Mouse (Mus musculus) gastrocnemius, adult 2 months (tissue): Measurements from ENCODE around the gene Wdr45. TPM values are rescaled to one million over a fixed set of nuclear protein-coding genes. Genes with fewer than 3 reads are reported as not detected.
A peak's percentile ranks its signal among the peaks of the same experiment; 100 is the strongest.
"Not testable (repeated sequence)": the region's sequence is repeated elsewhere in the genome, so short reads cannot be mapped to it uniquely, and the experiment has no call there.

Source experiments
- DNase-seq: peaks from one replicate; pipeline ENCODE4 v3.0.0; 2022
- H3K27ac ChIP-seq: fragments of 200-600 bp; 2 replicates; pipeline ENCODE4 v1.8.1; 2022; ENCODE audit warnings: mild to moderate bottlenecking
- H3K4me3 ChIP-seq: fragments of 200-600 bp; 2 replicates; pipeline ENCODE4 v1.8.1; 2022; ENCODE audit warnings: mild to moderate bottlenecking, moderate library complexity
- CTCF ChIP-seq: fragments of 200-600 bp; IDR thresholded peaks from 2 replicates; pipeline ENCODE4 v1.8.1; 2022; ENCODE audit warnings: antibody characterized with exemption, mild to moderate bottlenecking, moderate library complexity
- intact Hi-C: fragments of 180-260 bp; cut with DNase I; formaldehyde crosslinking; loops from one replicate; pipeline ENCODE4 v1.15.1; 2025
- total RNA-seq, 2 experiments: library from RNA; stranded (reverse); gene quantifications; 2 replicates each; pipeline ENCODE4 v1.2.3; 2021

The Wdr45 gene
- total RNA-seq, 2 experiments from 2014 or later = 31.1 to 37.6 TPM

DNA sequence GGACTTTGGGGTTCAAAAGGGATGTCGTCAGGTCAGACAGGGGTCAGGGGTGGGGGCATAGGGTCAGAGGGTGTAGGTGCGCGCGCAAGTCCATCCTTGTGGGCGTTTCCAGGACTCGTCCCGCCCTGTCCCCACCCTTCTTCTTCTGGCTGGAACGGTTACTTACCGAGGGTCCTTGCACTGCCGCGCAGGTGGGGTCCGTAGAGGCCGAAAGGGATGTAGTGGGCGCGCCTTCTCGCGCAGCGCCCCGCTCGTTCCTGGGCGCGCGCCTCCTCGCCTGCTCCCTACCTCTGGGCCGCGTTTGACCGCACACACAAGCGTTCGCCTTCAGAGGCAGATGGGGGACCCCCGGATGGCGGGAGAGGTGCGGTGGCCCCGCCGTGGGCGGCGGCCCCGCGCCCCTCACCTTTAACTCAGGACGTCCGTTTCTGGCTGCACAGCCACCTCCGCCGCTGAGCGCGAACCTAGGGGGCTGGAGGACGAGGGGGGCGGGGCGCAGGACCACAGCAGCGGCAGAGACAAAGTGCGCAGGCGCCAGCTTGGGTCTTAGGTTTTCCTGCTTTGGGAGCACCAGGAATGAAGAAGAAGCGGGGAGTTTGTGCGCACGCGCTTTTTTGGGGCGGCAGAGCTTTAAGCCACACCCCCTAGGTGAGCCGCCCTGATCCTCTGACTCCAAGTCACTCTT, 36.4 kb downstream of the Wdr45 start, which contains the start of gene Ccdc120:
Ccdc120 (minus strand) TSS at position 474 of the 685 bp plus-strand sequence.
- Histone ChIP-seq H3K4me3 (peak within 1 kb of the TSS; percentile 79), H3K27ac (no peak within 1 kb of the TSS)
- DNase-seq = peak; percentile 72
- TF ChIP-seq CTCF = no peak
- intact Hi-C loops = no loop called here

DNA sequence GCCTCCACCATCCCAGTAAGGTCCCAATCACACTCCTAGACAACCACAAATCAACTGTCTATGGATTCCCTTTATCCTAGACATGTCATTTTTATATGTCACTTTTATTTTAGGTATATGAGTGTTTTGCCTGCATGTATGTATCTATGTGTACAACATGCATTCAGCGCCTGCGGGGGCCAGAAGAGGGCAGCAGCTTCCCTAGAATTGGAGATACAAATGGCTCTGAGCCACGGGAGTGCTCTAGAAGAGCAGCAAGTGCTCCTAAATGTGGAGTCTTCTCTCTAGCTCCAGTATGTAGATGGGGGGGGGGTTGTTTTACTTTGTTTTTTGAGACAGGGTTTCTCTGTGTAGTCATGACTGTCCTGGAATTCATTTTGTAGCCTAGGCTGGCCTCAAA, 39.5 kb downstream of the Wdr45 start:
- intact Hi-C loops, H3K27ac ChIP-seq, H3K4me3 ChIP-seq, DNase-seq: not testable (repeated sequence)
- peak; percentile 42 for TF ChIP-seq CTCF

DNA sequence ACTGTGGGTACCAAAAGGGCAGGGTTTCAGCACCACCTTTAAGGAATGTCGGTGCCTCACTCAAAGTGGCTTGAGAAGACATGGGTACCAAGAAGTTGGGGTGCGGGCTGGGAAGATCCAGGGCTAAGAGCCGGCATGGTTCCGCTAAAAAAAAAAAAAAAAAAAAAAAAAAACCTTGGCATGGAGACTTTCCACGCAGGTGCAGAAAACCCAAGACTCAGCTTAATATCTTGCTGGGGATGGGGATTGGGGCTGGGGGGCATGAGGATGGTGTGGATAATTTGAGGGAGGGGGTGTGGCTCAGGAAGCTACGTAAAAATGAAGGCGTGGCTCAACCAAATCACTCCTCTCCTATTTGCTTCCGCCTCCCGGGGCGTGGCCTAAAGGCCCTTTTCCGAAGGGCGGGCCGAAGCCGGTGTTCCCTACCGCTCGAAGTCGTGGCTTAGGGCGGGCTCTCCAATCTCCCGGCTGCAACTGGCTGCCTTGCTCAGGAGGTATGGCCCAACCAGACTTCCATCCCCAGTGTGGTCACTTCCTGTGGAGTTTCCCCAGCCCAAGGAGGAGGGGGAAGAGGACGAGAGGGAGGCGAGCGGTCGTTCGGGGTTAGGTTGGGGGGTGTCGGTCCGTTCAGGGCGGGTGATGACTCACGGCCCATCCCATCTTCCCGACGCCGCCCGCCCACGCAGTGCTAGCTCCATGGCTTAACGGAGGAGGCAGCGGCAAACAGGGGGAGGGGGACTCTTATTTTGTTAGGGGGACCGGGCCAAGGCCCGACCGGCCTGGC, 48.2 kb downstream of the Wdr45 start, which contains the start of gene Tfe3:
Tfe3 (plus strand) TSS at position 424 of the 784 bp plus-strand sequence.
- no peak for TF ChIP-seq CTCF
- peak; percentile 95 for DNase-seq
- peak within 1 kb of the TSS; percentile 91 for H3K27ac ChIP-seq
- H3K4me3 ChIP-seq = peak within 1 kb of the TSS; percentile 88
- intact Hi-C loops = loop anchor here (1.0 kb wide), 1 partner anchor 26 kb away; no protein-coding TSS in a partner anchor

DNA sequence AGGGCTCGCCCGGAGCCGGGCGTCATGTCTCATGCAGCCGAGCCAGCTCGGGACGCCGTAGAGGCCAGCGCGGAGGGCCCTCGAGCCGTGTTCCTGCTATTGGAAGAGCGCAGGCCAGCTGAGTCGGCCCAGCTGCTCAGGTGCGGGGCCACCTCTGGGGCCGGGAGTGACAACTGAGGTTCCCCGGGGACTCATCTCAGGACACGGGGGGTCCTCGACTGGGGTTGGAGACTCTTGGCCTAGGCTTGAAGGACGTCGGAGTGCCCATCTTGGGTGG, 48.7 kb downstream of the Wdr45 start:
- Histone ChIP-seq H3K27ac (peak overlapping the region; percentile 91), H3K4me3 (peak overlapping the region; percentile 88)
- no peak for TF ChIP-seq CTCF
- intact Hi-C loops = loop anchor here (1.0 kb wide), 1 partner anchor 25 kb away; no protein-coding TSS in a partner anchor
- DNase-seq = no peak

DNA sequence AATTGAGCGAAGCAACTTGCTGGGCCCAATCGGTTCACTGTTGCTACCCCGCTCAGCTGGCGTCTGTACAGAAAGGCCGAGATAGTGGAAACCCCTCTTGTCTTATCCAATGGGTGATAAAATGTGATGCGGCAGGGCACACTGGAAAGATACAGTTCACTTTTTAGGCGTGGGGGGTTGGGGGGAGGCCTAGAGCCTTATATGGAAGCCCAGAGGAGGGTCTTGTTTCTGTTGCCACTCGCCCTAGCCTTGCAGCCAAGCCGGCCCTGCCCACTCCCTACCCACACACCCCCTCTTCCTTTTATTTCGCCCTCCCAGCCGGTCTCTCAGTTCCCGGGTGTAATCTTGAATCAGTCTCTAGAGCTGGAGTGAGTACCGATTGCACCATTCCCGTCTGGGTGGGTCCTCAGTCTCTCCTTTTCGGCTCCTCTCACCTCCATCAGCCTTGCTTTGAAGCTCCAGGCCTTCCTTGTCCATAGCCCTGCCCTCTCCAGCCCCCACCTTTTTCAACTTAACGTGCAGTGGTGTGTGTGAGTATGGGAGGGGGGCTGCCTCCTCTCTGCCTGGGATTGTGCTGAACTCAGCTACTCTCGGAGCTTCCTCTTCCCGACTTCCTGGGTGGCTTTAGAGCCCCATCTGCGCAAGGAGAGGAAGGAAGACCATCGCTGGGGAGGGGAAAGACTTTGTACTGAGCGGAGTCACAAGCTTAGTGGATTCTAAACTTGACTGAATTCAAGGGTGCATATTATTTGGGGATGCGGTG, 49.7 kb downstream of the Wdr45 start:
- Histone ChIP-seq H3K4me3 (peak overlapping the region; percentile 88), H3K27ac (peak overlapping the region; percentile 91)
- TF ChIP-seq CTCF = no peak
- DNase-seq = peak; percentile 48
- intact Hi-C loops = no loop called here

DNA sequence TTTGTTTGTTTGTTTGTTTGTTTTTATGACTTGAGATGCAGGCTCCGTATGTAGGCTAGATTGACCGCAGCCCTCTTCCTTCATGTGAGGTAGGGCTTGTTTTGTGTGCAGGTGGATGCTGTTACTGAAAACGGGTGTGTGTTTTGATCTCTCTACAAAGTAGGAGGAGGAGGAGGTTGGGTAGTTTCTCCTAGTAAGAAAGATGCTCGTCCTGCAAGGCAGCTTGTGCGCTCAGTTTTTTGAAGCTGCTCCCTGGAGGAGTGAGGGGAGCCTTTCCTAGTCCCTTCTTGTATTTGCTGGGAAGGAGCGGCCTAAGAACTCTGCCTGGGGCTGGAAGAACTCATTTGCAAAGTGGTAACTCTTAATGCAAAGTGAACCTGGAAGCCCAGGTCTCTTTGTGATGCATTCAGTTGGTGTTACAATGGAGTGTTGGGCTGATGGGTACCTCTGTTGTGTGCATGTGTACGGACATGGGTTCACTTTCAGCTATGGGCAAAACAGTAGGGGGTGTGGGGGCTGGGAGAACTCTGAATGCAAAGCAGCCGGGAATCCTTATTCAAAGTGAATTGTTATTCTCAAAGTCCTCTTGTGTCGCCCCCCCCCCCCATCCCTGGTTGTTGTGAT, 50.6 kb downstream of the Wdr45 start:
- DNase-seq = no peak
- Histone ChIP-seq H3K27ac (peak overlapping the region; percentile 91), H3K4me3 (peak overlapping the region; percentile 88)
- intact Hi-C loops = no loop called here
- no peak for TF ChIP-seq CTCF

DNA sequence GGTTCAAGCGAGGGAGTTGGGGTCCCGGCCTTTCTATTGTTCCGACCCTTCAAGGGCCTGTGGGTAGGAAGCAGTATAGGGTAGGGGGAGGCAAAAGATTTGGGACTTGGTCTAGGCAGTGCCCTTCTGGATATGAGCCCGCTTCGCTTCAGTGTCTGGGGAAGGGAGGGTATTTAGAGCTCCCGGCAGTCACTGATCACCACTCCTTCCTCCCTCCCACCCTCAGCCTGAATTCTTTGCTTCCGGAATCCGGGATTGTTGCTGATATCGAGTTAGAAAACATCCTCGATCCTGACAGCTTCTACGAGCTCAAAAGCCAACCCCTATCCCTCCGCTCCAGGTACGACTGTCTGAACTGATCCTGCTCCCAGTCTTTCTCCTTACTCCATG, 51.1 kb downstream of the Wdr45 start:
- no peak for TF ChIP-seq CTCF
- Histone ChIP-seq H3K4me3 (peak overlapping the region; percentile 88), H3K27ac (peak overlapping the region; percentile 79)
- intact Hi-C loops = no loop called here
- DNase-seq = no peak

DNA sequence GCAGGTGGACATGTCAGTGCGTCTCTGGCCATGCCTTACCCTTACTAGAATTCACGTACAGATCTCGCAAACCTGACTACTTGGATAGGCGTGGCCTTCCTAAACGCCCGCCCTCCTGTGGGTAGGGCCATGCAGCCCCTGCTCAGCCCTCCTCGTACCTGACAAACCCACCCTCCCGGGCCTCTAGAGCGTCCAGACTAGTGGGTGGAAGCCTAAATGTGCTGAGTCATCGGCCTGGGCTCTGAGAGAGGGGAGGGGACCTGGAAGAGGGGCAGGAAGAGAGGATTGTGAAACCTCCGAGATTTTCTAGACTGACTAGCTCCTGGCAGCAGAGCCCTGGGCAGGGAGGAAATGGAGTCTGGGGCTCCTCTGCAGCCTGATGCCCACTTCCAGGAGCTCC, 51.6 kb downstream of the Wdr45 start:
- peak; percentile 52 for DNase-seq
- TF ChIP-seq CTCF = no peak
- intact Hi-C loops = no loop called here
- Histone ChIP-seq H3K4me3 (peak overlapping the region; percentile 88), H3K27ac (peak overlapping the region; percentile 79)

DNA sequence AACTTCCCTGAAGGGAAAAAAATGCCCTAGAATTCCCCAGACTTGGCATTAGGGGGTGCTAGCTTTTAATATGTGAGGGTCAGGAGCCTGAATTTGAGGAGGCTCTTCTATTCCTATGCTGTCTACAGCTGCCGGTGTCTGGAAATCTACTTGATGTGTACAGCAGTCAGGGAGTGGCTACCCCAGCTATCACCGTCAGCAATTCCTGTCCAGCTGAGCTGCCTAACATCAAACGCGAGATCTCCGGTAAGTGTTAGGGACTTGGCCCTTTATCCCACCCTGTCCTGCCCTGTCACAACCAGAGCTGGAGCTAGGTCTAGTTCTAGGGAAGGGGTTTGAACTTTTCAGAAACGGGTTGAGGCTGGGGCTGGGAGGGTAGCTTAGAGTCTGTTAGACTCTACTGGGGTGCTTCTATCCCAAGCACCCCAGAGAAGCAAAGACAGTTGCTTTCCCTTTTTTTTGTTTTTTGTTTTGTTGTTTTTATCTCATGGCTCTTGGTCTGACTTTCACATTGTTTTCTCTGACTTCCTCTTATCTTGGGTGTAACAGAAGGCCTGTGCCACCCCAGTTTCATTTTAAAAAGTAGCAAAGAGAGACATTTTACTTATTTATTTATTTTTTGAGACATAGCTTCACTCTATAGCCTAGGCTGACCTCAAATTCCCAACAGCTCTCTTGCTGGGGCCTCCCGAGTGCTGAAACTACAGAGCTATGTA, 55.3 kb downstream of the Wdr45 start:
- intact Hi-C loops = loop anchor here (10.0 kb wide), 1 partner anchor 345 kb away; no protein-coding TSS in a partner anchor
- H3K27ac ChIP-seq = no peak overlapping the region
- H3K4me3 ChIP-seq = no peak overlapping the region
- TF ChIP-seq CTCF = no peak
- DNase-seq = no peak

DNA sequence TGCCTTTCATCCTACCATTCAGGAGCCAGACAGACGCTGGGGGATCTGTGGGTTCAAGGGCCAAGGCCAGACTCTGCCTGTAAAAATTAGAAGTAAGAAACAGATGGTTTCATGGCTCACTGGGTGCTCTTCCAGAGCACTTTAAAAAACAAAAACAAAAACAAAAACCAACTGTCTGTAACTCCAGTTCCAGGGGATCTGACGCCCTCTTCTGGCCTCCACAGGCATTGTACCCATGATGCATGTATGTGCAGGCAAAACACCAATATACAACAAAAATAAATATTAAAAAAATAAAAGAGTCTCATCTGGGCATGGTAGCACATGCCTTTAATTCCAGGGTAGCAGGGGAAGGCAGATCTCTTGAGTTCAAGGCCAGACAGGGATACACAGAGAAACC, 58.6 kb downstream of the Wdr45 start:
- Histone ChIP-seq H3K27ac (no peak overlapping the region), H3K4me3 (no peak overlapping the region)
- TF ChIP-seq CTCF = peak; percentile 54
- no peak for DNase-seq
- intact Hi-C loops = loop anchor here (10.0 kb wide), 1 partner anchor 348 kb away; no protein-coding TSS in a partner anchor

DNA sequence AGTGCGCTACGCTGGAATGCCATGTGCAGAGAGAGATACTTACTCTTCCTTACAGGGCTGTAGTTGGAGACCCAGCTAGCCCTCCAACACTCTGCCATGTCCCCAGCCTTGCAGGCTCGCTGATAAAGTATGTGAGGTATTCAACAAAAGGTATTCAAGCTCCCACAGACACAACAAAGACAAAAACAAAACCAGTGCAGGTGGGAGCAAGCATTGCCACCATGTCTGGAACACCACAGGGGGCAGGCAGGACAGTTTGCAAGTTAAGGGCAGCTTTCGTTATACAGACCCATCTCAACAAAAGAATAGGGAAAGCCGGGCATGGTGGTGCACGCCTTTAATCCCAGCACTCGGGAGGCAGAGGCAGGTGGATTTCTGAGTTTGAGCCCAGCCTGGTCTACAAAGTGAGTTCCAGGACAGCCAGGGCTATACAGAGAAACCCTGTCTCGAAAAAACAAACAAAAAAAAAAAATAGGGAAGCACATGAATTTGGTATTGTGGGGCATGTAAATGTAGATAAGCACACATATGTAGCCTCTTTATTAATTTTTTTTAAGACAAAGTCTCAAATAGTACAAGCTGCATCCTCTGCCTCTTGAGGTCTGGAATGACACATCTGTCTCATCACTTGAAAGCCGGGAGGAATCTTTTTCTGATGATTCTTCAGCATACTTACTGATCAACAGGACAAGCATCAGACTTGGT, 61.5 kb downstream of the Wdr45 start:
- no peak overlapping the region for H3K27ac ChIP-seq
- intact Hi-C loops = loop anchor here (2.0 to 10.0 kb wide), 2 partner anchors 41 to 351 kb away; no protein-coding TSS in a partner anchor
- DNase-seq = no peak
- no peak for TF ChIP-seq CTCF
- no peak overlapping the region for H3K4me3 ChIP-seq
